Mouse (Mus musculus): ENCODE measurements at regions not wholly inside any gene's neighbourhood (a gene's known extent, or its start where the extent isn't known, plus 50 kb on each side); places are given as distances from the start of the nearest gene placed in this dataset.

- 82% methylated on average over 6 of the region's 6 CpGs for whole genome bisulfite sequencing
- Histone ChIP-seq H3K9ac (ENCODE audit: low read length) (no peak overlapping the region), H3K36me3 (ENCODE audit: control insufficient read depth, insufficient read depth, low read length) (no peaks in the 10 kb centered on the region), H3K4me2 (ENCODE audit: low read depth, severe bottlenecking) (no peak overlapping the region), H3K4me1 (ENCODE audit: control insufficient read depth, insufficient read depth, low read length) (no peaks in the 10 kb centered on the region; the same call in 1 of the 2 replicates), H3K27me3 (ENCODE audit: control insufficient read depth, insufficient read depth, low read length) (no peaks in the 10 kb centered on the region), H3K9me3 (ENCODE audit: control insufficient read depth, low read length) (no peaks in the 10 kb centered on the region), H3K4me3 (ENCODE audit: low read depth, low read length) (no peak overlapping the region), H3K27ac (replicated peaks; ENCODE audit: low read depth, low read length) (no peak overlapping the region)
- DNase-seq (ENCODE audit: low spot score), result no peak
- ATAC-seq (ENCODE audit: insufficient number of reproducible peaks, low FRiP score, low TSS enrichment, low read depth), result no peak
These were observed 53.1 kb upstream of the Rai14 start for GRCm38 (mm10) chr15:10767535-10767934.

- 33% methylated on average over 5 of the region's 5 CpGs for WGBS
- Histone ChIP-seq H3K27me3 (ENCODE audit: control insufficient read depth, insufficient read depth, low read length) (no peaks in the 10 kb centered on the region), H3K27ac (replicated peaks; ENCODE audit: low read depth, low read length) (no peak overlapping the region), H3K4me3 (ENCODE audit: low read depth, low read length) (no peak overlapping the region), H3K4me1 (ENCODE audit: control insufficient read depth, insufficient read depth, low read length) (no peaks in the 10 kb centered on the region; the same call in 1 of the 2 replicates), H3K4me2 (ENCODE audit: low read depth, severe bottlenecking) (no peak overlapping the region), H3K9me3 (ENCODE audit: control insufficient read depth, low read length) (no peaks in the 10 kb centered on the region), H3K36me3 (ENCODE audit: control insufficient read depth, insufficient read depth, low read length) (no peaks in the 10 kb centered on the region), H3K9ac (ENCODE audit: low read length) (no peak overlapping the region)
- no peak for DNase-seq (ENCODE audit: low spot score)
- ATAC-seq (ENCODE audit: insufficient number of reproducible peaks, low FRiP score, low TSS enrichment, low read depth), result no peak
These were observed 56.2 kb upstream of the Rai14 start for GRCm38 (mm10) chr15:10770410-10771310.

GRCm38 (mm10) chr15:10771311-10771690 lies 56.9 kb upstream of the Rai14 start:
- no peak for ATAC-seq (ENCODE audit: insufficient number of reproducible peaks, low FRiP score, low TSS enrichment, low read depth)
- Histone ChIP-seq H3K36me3 (ENCODE audit: control insufficient read depth, insufficient read depth, low read length) (no peaks in the 10 kb centered on the region), H3K27ac (replicated peaks; ENCODE audit: low read depth, low read length) (no peak overlapping the region), H3K4me3 (ENCODE audit: low read depth, low read length) (no peak overlapping the region), H3K4me2 (ENCODE audit: low read depth, severe bottlenecking) (no peak overlapping the region), H3K27me3 (ENCODE audit: control insufficient read depth, insufficient read depth, low read length) (no peaks in the 10 kb centered on the region), H3K4me1 (ENCODE audit: control insufficient read depth, insufficient read depth, low read length) (no peaks in the 10 kb centered on the region; the same call in 1 of the 2 replicates), H3K9ac (ENCODE audit: low read length) (no peak overlapping the region), H3K9me3 (ENCODE audit: control insufficient read depth, low read length) (no peaks in the 10 kb centered on the region)
- no peak for DNase-seq (ENCODE audit: low spot score)
- WGBS, result 29% methylated on average over 4 of the region's 4 CpGs

GRCm38 (mm10) chr15:10779941-10780620 lies 65.7 kb upstream of the Rai14 start:
- 83% methylated on average over 13 of the region's 13 CpGs for WGBS
- H3K4me3 ChIP-seq (ENCODE audit: low read depth, low read length), result no peak overlapping the region
- ATAC-seq (ENCODE audit: insufficient number of reproducible peaks, low FRiP score, low TSS enrichment, low read depth) (no peak), DNase-seq (ENCODE audit: low spot score) (no peak)
- H3K4me1 ChIP-seq (ENCODE audit: control insufficient read depth, insufficient read depth, low read length), result no peaks in the 10 kb centered on the region
- no peaks in the 10 kb centered on the region for H3K9me3 ChIP-seq (ENCODE audit: control insufficient read depth, low read length)
- H3K9ac ChIP-seq (ENCODE audit: low read length), result no peak overlapping the region
- no peaks in the 10 kb centered on the region for H3K36me3 ChIP-seq (ENCODE audit: control insufficient read depth, insufficient read depth, low read length)
- no peaks in the 10 kb centered on the region for H3K27me3 ChIP-seq (ENCODE audit: control insufficient read depth, insufficient read depth, low read length)
- no peak overlapping the region for H3K4me2 ChIP-seq (ENCODE audit: low read depth, severe bottlenecking)
- no peak overlapping the region for H3K27ac ChIP-seq (replicated peaks; ENCODE audit: low read depth, low read length)

GRCm38 (mm10) chr15:10789371-10789770 lies 74.9 kb upstream of the Rai14 start:
- no peak for ATAC-seq (ENCODE audit: insufficient number of reproducible peaks, low FRiP score, low TSS enrichment, low read depth)

GRCm38 (mm10) chr15:10790862-10791497 lies 76.6 kb upstream of the Rai14 start:
- H3K9me3 ChIP-seq (ENCODE audit: control insufficient read depth, low read length), result no peaks in the 10 kb centered on the region
- H3K4me1 ChIP-seq (ENCODE audit: control insufficient read depth, insufficient read depth, low read length), result no peaks in the 10 kb centered on the region
- no peak for ATAC-seq (ENCODE audit: insufficient number of reproducible peaks, low FRiP score, low TSS enrichment, low read depth)
- H3K27me3 ChIP-seq (ENCODE audit: control insufficient read depth, insufficient read depth, low read length), result no peaks in the 10 kb centered on the region
- no peak overlapping the region for H3K27ac ChIP-seq (replicated peaks; ENCODE audit: low read depth, low read length)
- no peaks in the 10 kb centered on the region for H3K36me3 ChIP-seq (ENCODE audit: control insufficient read depth, insufficient read depth, low read length)
- no peak overlapping the region for H3K4me3 ChIP-seq (ENCODE audit: low read depth, low read length)
- WGBS, result 83% methylated on average over 3 of the region's 3 CpGs
- H3K9ac ChIP-seq (ENCODE audit: low read length), result no peak overlapping the region
- H3K4me2 ChIP-seq (ENCODE audit: low read depth, severe bottlenecking), result no peak overlapping the region
- DNase-seq (ENCODE audit: low spot score), result no peak

More at GRCm38 (mm10) chr15:10789371-10789770, 74.9 kb upstream of the Rai14 start:
- Histone ChIP-seq H3K27me3 (ENCODE audit: control insufficient read depth, insufficient read depth, low read length) (no peaks in the 10 kb centered on the region), H3K4me2 (ENCODE audit: low read depth, severe bottlenecking) (no peak overlapping the region), H3K36me3 (ENCODE audit: control insufficient read depth, insufficient read depth, low read length) (no peaks in the 10 kb centered on the region), H3K4me1 (ENCODE audit: control insufficient read depth, insufficient read depth, low read length) (no peaks in the 10 kb centered on the region), H3K9me3 (ENCODE audit: control insufficient read depth, low read length) (no peaks in the 10 kb centered on the region), H3K27ac (replicated peaks; ENCODE audit: low read depth, low read length) (no peak overlapping the region), H3K9ac (ENCODE audit: low read length) (no peak overlapping the region), H3K4me3 (ENCODE audit: low read depth, low read length) (no peak overlapping the region)
- 75% methylated on average over 6 of the region's 6 CpGs for WGBS
- no peak for DNase-seq (ENCODE audit: low spot score)

- DNase-seq (ENCODE audit: low spot score) (no peak), ATAC-seq (ENCODE audit: insufficient number of reproducible peaks, low FRiP score, low TSS enrichment, low read depth) (no peak)
- Histone ChIP-seq H3K4me3 (ENCODE audit: low read depth, low read length) (no peak overlapping the region), H3K27ac (replicated peaks; ENCODE audit: low read depth, low read length) (no peak overlapping the region), H3K36me3 (ENCODE audit: control insufficient read depth, insufficient read depth, low read length) (no peaks in the 10 kb centered on the region), H3K9ac (ENCODE audit: low read length) (no peak overlapping the region), H3K4me2 (ENCODE audit: low read depth, severe bottlenecking) (no peak overlapping the region), H3K9me3 (ENCODE audit: control insufficient read depth, low read length) (no peaks in the 10 kb centered on the region), H3K27me3 (ENCODE audit: control insufficient read depth, insufficient read depth, low read length) (no peaks in the 10 kb centered on the region), H3K4me1 (ENCODE audit: control insufficient read depth, insufficient read depth, low read length) (no peaks in the 10 kb centered on the region)
- WGBS, result 71% methylated on average over 3 of the region's 3 CpGs
These were observed 77.2 kb upstream of the Rai14 start for GRCm38 (mm10) chr15:10791516-10792112.

- DNase-seq (ENCODE audit: low spot score), result no peak
- Histone ChIP-seq H3K36me3 (ENCODE audit: control insufficient read depth, insufficient read depth, low read length) (no peaks in the 10 kb centered on the region), H3K27ac (replicated peaks; ENCODE audit: low read depth, low read length) (no peak overlapping the region), H3K4me1 (ENCODE audit: control insufficient read depth, insufficient read depth, low read length) (no peaks in the 10 kb centered on the region), H3K4me2 (ENCODE audit: low read depth, severe bottlenecking) (no peak overlapping the region), H3K9ac (ENCODE audit: low read length) (no peak overlapping the region), H3K27me3 (ENCODE audit: control insufficient read depth, insufficient read depth, low read length) (no peaks in the 10 kb centered on the region), H3K4me3 (ENCODE audit: low read depth, low read length) (no peak overlapping the region), H3K9me3 (ENCODE audit: control insufficient read depth, low read length) (no peaks in the 10 kb centered on the region)
- ATAC-seq (ENCODE audit: insufficient number of reproducible peaks, low FRiP score, low TSS enrichment, low read depth), result no peak
- 84% methylated on average over 7 of the region's 7 CpGs for WGBS
These were observed 77.7 kb upstream of the Rai14 start for GRCm38 (mm10) chr15:10792156-10792555.

Measured in limb, embryonic 11.5 days (tissue).